Mouse (Mus musculus) cortical plate, adult 2 months (tissue): Measurements from ENCODE around the gene Id1. TPM values are rescaled to one million over a fixed set of nuclear protein-coding genes. Genes with fewer than 3 reads are reported as not detected.

Experiments
- H3K27ac ChIP-seq: fragments of 200-500 bp; 2 replicates; pipeline ENCODE4 v1.5.1; 2012; ENCODE audit warnings: low read length, control low read depth, inconsistent platforms; ENCODE audit not compliant: insufficient read depth
- H3K4me1 ChIP-seq: fragments of 200-500 bp; 2 replicates; pipeline ENCODE4 v1.6.1; 2011; ENCODE audit warnings: low read length; ENCODE audit not compliant: control insufficient read depth, insufficient read depth
- H3K4me3 ChIP-seq: fragments of 200-500 bp; 2 replicates; pipeline ENCODE4 v1.5.1; 2011; ENCODE audit warnings: mild to moderate bottlenecking, low read length, control low read depth; ENCODE audit not compliant: insufficient read depth
- CTCF ChIP-seq: fragments of 200-500 bp; IDR thresholded peaks from 2 replicates; pipeline ENCODE4 v1.5.1; 2011; ENCODE audit warnings: mild to moderate bottlenecking, control low read depth, low read length; ENCODE audit not compliant: insufficient read depth; ENCODE audit errors: extremely low read depth
- POLR2A ChIP-seq: fragments of 200-500 bp; IDR thresholded peaks from 2 replicates; pipeline ENCODE4 v1.6.1; 2011; ENCODE audit warnings: mild to moderate bottlenecking, low read length, control low read depth; ENCODE audit not compliant: insufficient read depth; ENCODE audit errors: extremely low read depth
- polyA plus RNA-seq: library from polyadenylated mRNA; depleted of rRNA; stranded (reverse); fragments of >200 nt; gene quantifications from 2 replicates; pipeline ENCODE4 v1.2.3, GENCODE M21; 2012

Id1 gene
- polyA plus RNA-seq, 1 experiment = 81.0 TPM

DNA sequence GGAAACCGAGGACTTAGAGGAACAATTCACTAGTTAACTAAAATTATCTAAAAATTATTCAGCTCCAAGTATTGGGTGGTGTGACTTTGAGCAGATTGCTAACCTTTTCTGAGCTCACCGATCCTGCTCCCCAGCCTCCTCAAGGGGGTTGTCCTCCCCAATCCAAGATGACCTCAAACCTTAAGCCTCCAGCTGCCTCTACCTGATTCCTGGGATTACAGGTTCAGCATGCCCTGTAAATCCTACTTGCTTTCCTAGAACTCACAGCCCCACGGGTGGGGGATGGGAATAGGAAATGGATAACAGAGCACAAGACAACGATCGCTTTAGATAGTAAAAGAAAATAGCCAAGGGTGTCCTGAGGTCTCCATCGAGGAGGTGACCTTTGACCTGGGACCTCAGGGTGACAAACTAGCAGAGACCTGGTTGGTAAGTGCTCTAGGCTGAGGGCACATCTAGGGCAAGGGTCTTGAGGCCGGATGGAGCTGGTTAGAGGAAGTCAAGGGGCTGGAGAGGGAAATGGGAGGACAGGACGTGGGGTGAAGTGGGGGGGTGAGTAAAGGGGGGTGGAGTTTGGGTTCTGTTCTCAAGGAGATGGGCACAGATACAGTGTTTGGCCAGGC is 6.9 kb upstream of the Id1 start:
- Histone ChIP-seq H3K4me3 (no peak overlapping the region), H3K4me1 (no peaks in the 10 kb centered on the region; the same call in 1 of the 2 replicates), H3K27ac (peak overlapping the region; percentile 79; the same call in 1 of the 2 replicates)
- TF ChIP-seq POLR2A = no peak

DNA sequence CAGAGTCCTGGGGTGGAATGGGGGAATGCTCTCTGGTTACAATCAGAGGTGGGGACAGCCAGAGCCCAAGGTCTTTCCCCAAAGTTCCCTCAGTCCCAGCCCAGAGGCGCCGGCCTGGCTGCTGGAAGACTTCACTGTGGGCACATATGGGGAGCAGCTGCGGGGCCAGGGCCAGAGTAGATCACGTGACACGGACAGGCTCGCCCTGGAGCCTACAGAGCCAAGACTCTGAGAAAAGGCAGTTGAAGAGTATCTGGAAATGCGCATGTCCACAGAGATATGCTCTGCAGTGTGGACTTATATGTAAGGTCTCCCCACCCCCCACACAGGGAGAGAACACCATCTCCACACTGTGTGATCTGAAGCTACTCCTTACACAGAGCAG is 6.4 kb upstream of the Id1 start:
- TF ChIP-seq POLR2A (no peak), CTCF (no peak)
- Histone ChIP-seq H3K4me1 (peaks cover 2% of the 10 kb centered on the region; the same call in 1 of the 2 replicates), H3K4me3 (no peak overlapping the region), H3K27ac (no peak overlapping the region)

DNA sequence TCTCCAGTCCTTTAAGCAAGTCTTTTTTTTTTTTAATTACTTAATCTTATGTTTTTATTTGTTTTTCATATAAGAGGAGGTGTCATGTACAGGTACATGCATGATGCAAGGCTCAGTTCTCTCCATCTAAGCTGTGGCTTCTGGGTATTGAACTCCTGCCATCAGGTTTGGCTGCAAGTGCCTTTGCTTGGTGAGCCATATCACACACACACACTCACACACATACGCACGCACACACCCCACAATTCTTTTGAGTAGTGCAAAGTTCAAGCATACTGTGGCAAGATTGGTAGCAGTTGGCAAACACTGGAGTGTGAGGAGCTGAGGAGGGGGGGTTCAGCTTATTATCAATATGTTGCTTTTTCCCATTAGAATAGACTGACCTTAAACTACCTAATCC is 2.9 kb upstream of the Id1 start:
- Histone ChIP-seq H3K27ac (no peak overlapping the region), H3K4me1 (peaks cover 3% of the 10 kb centered on the region), H3K4me3 (no peak overlapping the region)
- TF ChIP-seq POLR2A (no peak), CTCF (no peak)

GRCm38 (mm10) chr2:152734501-152734900 is 1.6 kb upstream of the Id1 start:
- TF ChIP-seq POLR2A (no peak), CTCF (no peak)
- peak overlapping the region; percentile 39 for H3K27ac ChIP-seq
- peak overlapping the region; percentile 63; the same call in 1 of the 2 replicates for H3K4me3 ChIP-seq
- peaks cover 3% of the 10 kb centered on the region for H3K4me1 ChIP-seq

DNA sequence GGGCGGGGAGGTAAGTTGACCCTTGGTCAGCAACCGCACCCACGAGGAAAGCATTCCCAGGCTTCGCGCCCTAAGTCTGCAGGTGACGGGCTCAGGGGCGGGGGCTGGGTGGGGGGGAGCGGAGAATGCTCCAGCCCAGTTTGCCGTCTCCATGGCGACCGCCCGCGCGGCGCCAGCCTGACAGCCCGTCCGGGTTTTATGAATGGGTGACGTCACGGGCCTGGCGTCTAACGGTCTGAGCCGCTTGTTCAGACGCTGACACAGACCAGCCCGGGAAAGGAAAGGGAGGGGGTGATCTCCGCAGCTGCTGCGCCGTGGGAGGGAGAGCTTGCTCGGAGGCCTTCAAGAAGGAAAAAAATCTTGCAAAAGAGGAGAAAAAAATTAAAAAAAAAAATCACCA is 1.1 kb upstream of the Id1 start:
- H3K4me1 ChIP-seq = peaks cover 3% of the 10 kb centered on the region
- peak overlapping the region; percentile 63; the same call in 1 of the 2 replicates for H3K4me3 ChIP-seq
- peak overlapping the region; percentile 75; the same call in 1 of the 2 replicates for H3K27ac ChIP-seq
- peak; percentile 40; the same call in 1 of the 2 replicates for TF ChIP-seq POLR2A
- no peak for TF ChIP-seq CTCF

DNA sequence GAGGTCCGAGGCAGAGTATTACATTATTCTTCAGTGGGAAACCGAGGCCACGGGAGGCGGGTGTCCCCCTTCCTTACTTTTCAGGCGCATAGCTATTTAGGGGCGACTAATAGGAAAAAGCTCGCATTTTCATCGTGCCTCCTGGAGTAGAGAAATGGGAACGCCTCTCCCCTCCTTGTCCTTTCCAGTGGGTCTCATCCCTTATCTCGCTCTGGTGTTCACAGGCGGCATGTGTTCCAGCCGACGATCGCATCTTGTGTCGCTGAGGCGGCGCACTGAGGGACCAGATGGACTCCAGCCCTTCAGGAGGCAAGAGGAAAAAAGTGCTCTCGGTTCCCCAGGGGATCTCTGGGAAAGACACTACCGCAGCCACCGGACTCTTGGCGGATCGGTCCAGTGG is 697 bp downstream of the Id1 start:
- TF ChIP-seq POLR2A = no peak
- TF ChIP-seq CTCF = no peak
- peak overlapping the region; percentile 63 for H3K4me3 ChIP-seq
- peak overlapping the region; percentile 53 for H3K27ac ChIP-seq
- H3K4me1 ChIP-seq = peaks cover 3% of the 10 kb centered on the region

DNA sequence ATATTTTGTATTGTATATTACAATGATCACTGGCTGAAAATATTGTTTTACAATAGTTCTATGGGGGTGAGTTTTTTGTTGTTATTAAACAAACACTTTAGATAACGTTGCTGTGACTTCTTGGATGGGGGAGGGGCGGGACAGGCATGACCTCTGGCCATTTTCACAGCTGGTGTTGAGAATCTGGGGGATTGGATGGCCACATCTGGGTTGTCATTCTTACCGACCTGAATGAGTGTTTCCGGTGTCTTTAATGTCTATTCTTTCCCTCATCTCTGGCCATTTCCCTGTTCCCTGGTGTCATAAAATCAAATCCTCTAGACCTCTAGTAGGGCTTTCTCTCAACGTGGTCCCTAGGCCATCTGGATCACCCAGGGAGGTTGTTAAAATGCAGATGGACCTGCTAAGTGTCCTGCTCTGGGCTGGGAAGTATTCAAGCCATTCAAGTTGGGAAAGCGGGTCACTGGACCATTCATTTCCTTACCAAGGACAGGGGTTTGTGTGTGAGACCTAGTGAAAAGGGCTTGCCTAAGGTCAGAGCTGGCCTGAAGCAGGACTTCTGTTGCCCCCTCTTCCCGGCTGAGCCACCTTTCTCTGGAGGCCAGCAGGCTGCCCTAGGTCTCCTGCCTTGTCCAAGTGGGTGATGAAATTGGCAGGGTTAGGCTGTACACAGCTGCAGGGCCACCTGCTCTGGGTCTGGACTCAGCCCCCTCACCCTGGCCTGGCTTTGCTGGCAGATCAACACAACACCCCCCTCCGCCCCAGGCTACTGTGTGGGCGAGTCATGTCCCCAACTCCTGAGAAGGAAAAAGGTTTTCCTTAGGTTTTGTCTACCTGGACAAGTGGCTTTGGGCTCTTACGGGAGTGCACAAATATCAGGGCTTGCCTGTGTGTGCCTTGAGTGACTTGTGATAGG is 1.5 kb downstream of the Id1 start:
- TF ChIP-seq POLR2A = no peak
- no peak for TF ChIP-seq CTCF
- Histone ChIP-seq H3K4me1 (peaks cover 3% of the 10 kb centered on the region), H3K4me3 (peak overlapping the region; percentile 63), H3K27ac (peak overlapping the region; percentile 87)

- Histone ChIP-seq H3K4me1 (peaks cover 3% of the 10 kb centered on the region), H3K4me3 (peak overlapping the region; percentile 63), H3K27ac (peak overlapping the region; percentile 87)
- no peak for TF ChIP-seq CTCF
- no peak for TF ChIP-seq POLR2A
These were observed 2.3 kb downstream of the Id1 start for GRCm38 (mm10) chr2:152738341-152738740.

GRCm38 (mm10) chr2:152739031-152739841 is 3.2 kb downstream of the Id1 start:
- Histone ChIP-seq H3K4me3 (peak overlapping the region; percentile 6; the same call in 1 of the 2 replicates), H3K27ac (peak overlapping the region; percentile 72), H3K4me1 (peaks cover 3% of the 10 kb centered on the region)
- no peak for TF ChIP-seq CTCF
- no peak for TF ChIP-seq POLR2A
